Mouse (Mus musculus) kidney, adult 2 months (tissue): Measurements from ENCODE around the gene Nefh. TPM values are rescaled to one million over a fixed set of nuclear protein-coding genes. Genes with fewer than 3 reads are reported as not detected.

ENCODE experiments used
- DNase-seq: peaks from one replicate; pipeline ENCODE4 v3.0.0; 2021
- H3K27ac ChIP-seq: fragments of 200-500 bp; 2 replicates; pipeline ENCODE4 v1.5.1; 2012; ENCODE audit warnings: low read depth, low read length, control low read depth, inconsistent platforms; ENCODE audit not compliant: insufficient read depth
- H3K27me3 ChIP-seq: fragments of 200-500 bp; replicated peaks from 2 replicates; pipeline ENCODE4 v1.6.1; 2012; ENCODE audit warnings: mild to moderate bottlenecking, moderate library complexity, low read length, inconsistent platforms; ENCODE audit not compliant: control insufficient read depth, insufficient read depth
- H3K36me3 ChIP-seq: fragments of 200-500 bp; 2 replicates; pipeline ENCODE4 v1.6.1; 2012; ENCODE audit warnings: mild to moderate bottlenecking, moderate library complexity, low read length, inconsistent platforms; ENCODE audit not compliant: control insufficient read depth, insufficient read depth
- H3K4me1 ChIP-seq: fragments of 200-500 bp; 2 replicates; pipeline ENCODE4 v1.6.1; 2011; ENCODE audit warnings: low read length; ENCODE audit not compliant: control insufficient read depth, insufficient read depth
- H3K4me3 ChIP-seq: fragments of 200-500 bp; 2 replicates; pipeline ENCODE4 v1.5.1; 2011; ENCODE audit warnings: mild to moderate bottlenecking, low read depth, low read length, control low read depth; ENCODE audit not compliant: insufficient read depth
- CTCF ChIP-seq: fragments of 200-500 bp; conservative IDR thresholded peaks from 2 replicates; pipeline ENCODE4 v1.5.1; 2011; ENCODE audit warnings: low read depth, mild to moderate bottlenecking, control low read depth, low read length, moderate library complexity, mixed read lengths; ENCODE audit not compliant: insufficient read depth, insufficient read length
- POLR2A ChIP-seq: fragments of 200-500 bp; IDR thresholded peaks from one replicate; pipeline ENCODE4 v1.6.1; 2011; ENCODE audit warnings: low read depth, low read length, control low read depth
- WGBS: fragments of 180-500 bp; shearing (Covaris S2); methylation state at CpG from one replicate; pipeline ENCODE4 v1.1.7; 2018; 5-methylcytosine and 5-hydroxymethylcytosine counted together
- polyA plus RNA-seq: library from polyadenylated mRNA; depleted of rRNA; stranded (reverse); fragments of >200 nt; gene quantifications from 2 replicates; pipeline ENCODE4 v1.2.3, GENCODE M21; 2012; rRNA removed

Nefh gene
- polyA plus RNA-seq, result 0.05 and 0.30 TPM in 2 replicates

GRCm38 (mm10) chr11:4947813-4948174 lies at the start of gene Nefh:
Nefh (minus strand) TSS chr11:4948064.
- no peaks in the 10 kb centered on the region for H3K4me1 ChIP-seq
- H3K4me3 ChIP-seq, result peak within 1 kb of the TSS; percentile 42
- H3K27me3 ChIP-seq, result peaks cover 8% of the 10 kb centered on the region; the same call in 1 of the 2 replicates
- under 1% methylated on average over 40 of the region's 41 CpGs for WGBS
- H3K27ac ChIP-seq, result no peak within 1 kb of the TSS
- H3K36me3 ChIP-seq, result no peaks in the 10 kb centered on the region
- TF ChIP-seq POLR2A (no peak), CTCF (no peak)
- no peak for DNase-seq

- no peaks in the 10 kb centered on the region for H3K36me3 ChIP-seq
- no peaks in the 10 kb centered on the region for H3K27me3 ChIP-seq
- no peak overlapping the region for H3K4me3 ChIP-seq
- H3K4me1 ChIP-seq, result peaks cover 24% of the 10 kb centered on the region
- TF ChIP-seq CTCF (no peak), POLR2A (no peak)
- H3K27ac ChIP-seq, result no peak overlapping the region
- DNase-seq, result no peak
- 43% methylated on average over 5 of the region's 5 CpGs for WGBS
These were observed 48.8 kb upstream of the Nefh start for GRCm38 (mm10) chr11:4996621-4997199.

- WGBS, result 81% methylated on average over 3 of the region's 3 CpGs
- TF ChIP-seq CTCF (no peak), POLR2A (no peak)
- peaks cover 25% of the 10 kb centered on the region for H3K4me1 ChIP-seq
- H3K36me3 ChIP-seq, result no peaks in the 10 kb centered on the region
- no peak overlapping the region for H3K27ac ChIP-seq
- DNase-seq, result no peak
- H3K4me3 ChIP-seq, result no peak overlapping the region
- H3K27me3 ChIP-seq, result no peaks in the 10 kb centered on the region
These were observed 47.8 kb upstream of the Nefh start for GRCm38 (mm10) chr11:4995676-4996075.

GRCm38 (mm10) chr11:4992471-4992870 lies 44.6 kb upstream of the Nefh start:
- Histone ChIP-seq H3K36me3 (no peaks in the 10 kb centered on the region), H3K27me3 (no peaks in the 10 kb centered on the region), H3K4me1 (peaks cover 26% of the 10 kb centered on the region), H3K4me3 (no peak overlapping the region), H3K27ac (no peak overlapping the region)
- TF ChIP-seq POLR2A (no peak), CTCF (no peak)
- 50% methylated on average over 2 of the region's 2 CpGs for WGBS
- no peak for DNase-seq

- peak; percentile 61 for DNase-seq
- TF ChIP-seq CTCF (no peak), POLR2A (no peak)
- Histone ChIP-seq H3K36me3 (no peaks in the 10 kb centered on the region), H3K27ac (no peak overlapping the region), H3K4me1 (peaks cover 28% of the 10 kb centered on the region), H3K4me3 (no peak overlapping the region), H3K27me3 (no peaks in the 10 kb centered on the region)
- 40% methylated on average over 3 of the region's 3 CpGs for WGBS
These were observed 41.3 kb upstream of the Nefh start for GRCm38 (mm10) chr11:4989187-4989586.

GRCm38 (mm10) chr11:4987487-4987852 lies 39.6 kb upstream of the Nefh start:
- whole genome bisulfite sequencing, result 23% methylated on average over 11 of the region's 11 CpGs
- TF ChIP-seq POLR2A (no peak), CTCF (no peak)
- H3K4me3 ChIP-seq, result peak overlapping the region; percentile 70

GRCm38 (mm10) chr11:4986695-4987486 lies 39.0 kb upstream of the Nefh start, which contains the start of gene Ap1b1:
Ap1b1 (plus strand) TSS chr11:4986824.
- H3K4me1 ChIP-seq, result peaks cover 25% of the 10 kb centered on the region
- no peaks in the 10 kb centered on the region for H3K27me3 ChIP-seq
- H3K27ac ChIP-seq, result peak within 1 kb of the TSS; percentile 63
- peak; percentile 97 for DNase-seq
- TF ChIP-seq CTCF, result no peak
- peak; percentile 28 for TF ChIP-seq POLR2A
- no peaks in the 10 kb centered on the region for H3K36me3 ChIP-seq
- under 1% methylated on average over 62 of the region's 62 CpGs for WGBS
- H3K4me3 ChIP-seq, result peak within 1 kb of the TSS; percentile 70

More at GRCm38 (mm10) chr11:4987487-4987852, 39.6 kb upstream of the Nefh start:
- no peak for DNase-seq
- H3K27ac ChIP-seq, result peak overlapping the region; percentile 63
- H3K36me3 ChIP-seq, result no peaks in the 10 kb centered on the region
- peaks cover 28% of the 10 kb centered on the region for H3K4me1 ChIP-seq
- H3K27me3 ChIP-seq, result no peaks in the 10 kb centered on the region
